Mouse (Mus musculus): Measurements from ENCODE around the gene Adgrl4.

The Adgrl4 gene

DNA sequence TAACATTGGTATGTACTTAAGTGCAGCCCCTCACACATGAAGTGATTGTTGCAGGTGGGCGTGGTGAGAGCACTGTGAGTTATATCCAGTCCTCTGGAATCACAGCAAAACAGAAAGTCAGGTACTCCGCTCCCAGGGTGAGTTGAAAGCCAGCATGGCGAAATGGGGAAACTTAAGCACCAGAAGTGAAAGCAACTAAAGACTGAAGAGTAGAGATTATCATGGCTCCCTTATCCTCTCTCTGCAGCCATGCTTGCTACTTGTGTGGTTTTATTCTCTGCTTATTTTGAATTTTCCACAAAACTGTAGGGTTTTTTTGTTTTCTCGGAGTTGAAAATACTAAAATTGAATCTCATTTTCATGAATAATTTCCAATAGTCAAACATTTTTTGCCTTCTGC is 51.2 kb downstream of the Adgrl4 start:
- in situ Hi-C loops (cut with MboI) = no loop called here

DNA sequence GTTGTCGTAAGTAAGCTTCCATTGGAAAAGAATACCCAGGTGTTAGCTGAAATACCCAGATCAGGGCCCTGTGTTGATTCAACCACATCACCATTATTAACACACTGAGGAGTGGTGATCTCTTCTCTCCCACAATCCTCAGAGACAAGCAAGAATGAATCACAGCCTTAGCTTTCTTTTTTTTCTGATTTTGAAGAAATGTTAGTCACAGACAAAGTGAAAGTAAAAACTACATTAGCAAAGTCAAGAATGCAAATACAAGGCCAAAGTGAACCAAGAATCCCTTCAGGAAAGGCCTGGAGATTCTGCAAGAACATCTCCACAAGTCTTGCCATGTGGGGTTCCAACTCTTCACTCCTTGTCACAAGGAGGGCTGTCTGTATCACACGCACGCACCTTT is 67.9 kb downstream of the Adgrl4 start:
- in situ Hi-C loops (cut with MboI) = no loop called here

DNA sequence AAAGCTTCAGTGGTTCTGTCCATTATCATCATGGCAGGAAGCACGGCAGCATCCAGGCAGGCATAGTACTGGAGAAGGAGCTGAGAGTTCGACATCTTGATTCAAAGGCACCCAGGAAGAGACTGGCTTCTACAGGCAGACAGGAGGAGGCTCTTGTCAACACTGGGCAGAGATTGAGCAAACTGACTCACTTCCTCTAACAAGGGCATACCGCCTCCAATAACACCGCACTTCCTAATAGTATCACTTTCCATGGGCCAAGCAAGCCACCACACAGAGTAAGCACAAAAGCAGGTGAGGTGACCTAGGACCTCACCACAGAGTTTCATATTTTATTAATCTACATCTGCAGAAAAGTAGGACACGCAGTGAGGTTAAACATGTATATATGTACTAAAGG is 73.5 kb downstream of the Adgrl4 start:
- in situ Hi-C loops (cut with MboI) = no loop called here

- in situ Hi-C loops (cut with MboI) = no loop called here
Measured at GRCm38 (mm10) chr3:151547182-151547581, 109.5 kb downstream of the Adgrl4 start.

DNA sequence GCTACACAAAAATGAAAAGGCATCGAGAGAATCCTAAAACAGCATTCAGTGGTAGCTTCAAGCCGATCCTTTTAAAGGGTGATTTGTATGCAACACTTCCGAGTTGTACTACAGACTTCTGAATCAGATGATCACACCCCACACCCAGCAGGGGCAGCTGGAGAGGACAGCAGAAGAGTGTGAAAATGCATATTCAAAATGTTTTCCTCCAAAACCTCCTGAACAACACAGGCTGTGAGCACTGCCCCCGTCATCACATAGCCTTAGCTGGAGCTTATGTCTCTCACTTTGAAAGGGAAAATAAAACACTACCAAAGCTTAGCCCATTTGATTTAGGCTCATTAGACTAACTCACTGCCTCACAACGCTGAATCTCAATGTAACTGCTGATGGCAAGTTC is 113.3 kb downstream of the Adgrl4 start:
- in situ Hi-C loops (cut with MboI) = no loop called here

GRCm38 (mm10) chr3:151556635-151557034 is 118.9 kb downstream of the Adgrl4 start:
- in situ Hi-C loops (cut with MboI) = no loop called here

GRCm38 (mm10) chr3:151557125-151557524 is 119.4 kb downstream of the Adgrl4 start:
- in situ Hi-C loops (cut with MboI) = no loop called here

GRCm38 (mm10) chr3:151557607-151558006 is 119.9 kb downstream of the Adgrl4 start:
- in situ Hi-C loops (cut with MboI) = no loop called here

- in situ Hi-C loops (cut with MboI) = no loop called here
Measured at GRCm38 (mm10) chr3:151558374-151558773, 120.7 kb downstream of the Adgrl4 start.

DNA sequence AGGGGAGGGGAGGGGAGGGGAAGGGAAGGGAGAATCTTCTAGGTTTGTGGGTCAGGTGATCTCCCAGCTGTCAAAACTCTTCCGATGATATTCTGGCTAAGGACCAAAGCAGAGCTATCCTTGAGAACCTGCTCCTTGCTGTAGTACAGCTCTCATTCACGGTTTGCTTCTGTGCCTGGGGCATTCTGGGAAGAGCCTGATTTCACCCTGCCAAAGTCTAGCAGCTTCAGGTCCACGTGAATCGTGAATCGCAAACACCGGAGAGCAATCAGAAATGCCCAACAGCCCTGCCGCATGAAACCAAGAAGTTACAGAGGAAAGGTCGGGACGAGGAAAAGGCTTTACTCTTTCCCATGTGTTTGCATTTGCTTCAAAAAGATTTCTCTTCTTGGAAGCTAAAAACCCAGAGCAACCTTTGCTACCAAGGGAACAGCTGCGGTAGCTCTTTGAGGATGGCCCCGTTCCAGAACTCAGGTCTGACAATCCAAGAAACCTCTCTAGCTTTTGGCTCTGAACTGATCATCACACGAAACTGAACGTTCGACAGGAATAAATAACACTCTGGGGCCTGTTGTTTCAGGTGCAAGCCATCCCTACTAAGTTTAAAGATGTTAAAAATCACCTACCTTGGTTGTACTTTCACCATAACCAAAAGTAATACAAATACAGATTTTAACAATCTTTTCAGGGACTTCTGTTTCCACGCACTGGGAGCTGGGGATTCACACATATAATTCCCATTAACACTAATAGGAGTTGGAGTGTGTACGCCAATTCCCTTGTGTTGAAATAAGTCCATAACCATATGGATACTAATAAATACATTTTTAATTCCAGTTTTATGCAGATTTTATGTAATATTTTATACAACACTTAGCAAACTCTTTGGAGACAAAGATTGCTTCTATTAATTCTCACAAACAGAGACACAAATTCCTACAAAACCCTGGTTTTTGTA is 128.3 kb downstream of the Adgrl4 start:
- in situ Hi-C loops (cut with MboI) = no loop called here

DNA sequence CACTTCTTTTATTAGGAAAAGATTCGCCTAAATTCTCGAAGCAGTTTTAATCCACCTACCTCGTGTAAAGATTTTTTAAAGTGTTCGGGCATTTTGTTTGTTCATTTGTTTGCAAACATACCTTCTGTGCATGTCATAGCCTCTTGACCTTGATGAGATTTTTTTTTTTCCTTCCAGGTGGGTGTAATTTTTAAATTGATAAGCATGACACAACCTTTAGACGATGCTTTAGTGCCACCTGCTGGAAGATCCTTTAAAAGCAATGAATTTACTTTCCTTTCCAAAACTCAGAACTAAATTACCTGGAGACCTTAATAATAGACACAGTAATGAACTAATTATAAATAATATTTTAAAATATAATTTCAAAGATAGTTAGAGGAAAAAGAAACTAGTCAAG is 128.9 kb downstream of the Adgrl4 start:
- in situ Hi-C loops (cut with MboI) = no loop called here

DNA sequence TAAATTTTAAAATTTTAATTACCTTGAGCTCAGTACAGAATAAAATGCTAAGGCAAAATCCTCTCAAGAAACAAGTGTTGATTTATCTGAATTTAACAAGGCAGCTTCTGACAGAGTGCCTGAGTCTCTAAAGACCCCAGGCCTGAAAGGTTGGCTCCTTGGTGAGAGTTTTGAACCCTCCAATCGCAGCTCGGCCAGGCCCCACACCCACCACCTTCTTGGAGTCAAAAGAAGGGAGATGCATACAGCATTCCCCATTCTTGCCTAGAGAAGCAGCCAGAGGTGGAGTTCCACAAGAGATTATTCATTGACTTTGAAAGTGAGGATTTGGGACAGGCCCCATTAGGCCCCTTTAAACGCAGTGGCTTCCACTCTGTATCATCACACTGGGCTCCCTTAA is 129.9 kb downstream of the Adgrl4 start:
- in situ Hi-C loops (cut with MboI) = no loop called here

DNA sequence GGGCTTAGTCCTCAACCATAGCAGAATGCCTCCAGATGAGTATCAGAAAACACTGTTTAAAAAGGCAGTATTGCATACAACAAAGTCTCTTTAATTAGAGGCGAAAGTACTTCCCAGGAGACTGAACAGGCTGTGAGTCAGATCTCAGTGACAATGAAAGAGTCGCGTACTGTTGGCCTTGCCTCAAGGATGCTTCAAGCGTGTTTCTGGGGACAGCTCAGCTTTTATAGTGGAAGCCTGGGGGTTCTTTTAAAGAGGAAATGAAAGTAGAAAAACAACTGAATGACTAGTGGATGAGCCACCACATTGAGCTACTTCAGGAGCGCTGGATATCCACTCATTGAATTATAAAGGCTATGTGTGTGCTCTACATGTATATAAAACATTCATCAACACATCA is 134.4 kb downstream of the Adgrl4 start:
- in situ Hi-C loops (cut with MboI) = no loop called here

DNA sequence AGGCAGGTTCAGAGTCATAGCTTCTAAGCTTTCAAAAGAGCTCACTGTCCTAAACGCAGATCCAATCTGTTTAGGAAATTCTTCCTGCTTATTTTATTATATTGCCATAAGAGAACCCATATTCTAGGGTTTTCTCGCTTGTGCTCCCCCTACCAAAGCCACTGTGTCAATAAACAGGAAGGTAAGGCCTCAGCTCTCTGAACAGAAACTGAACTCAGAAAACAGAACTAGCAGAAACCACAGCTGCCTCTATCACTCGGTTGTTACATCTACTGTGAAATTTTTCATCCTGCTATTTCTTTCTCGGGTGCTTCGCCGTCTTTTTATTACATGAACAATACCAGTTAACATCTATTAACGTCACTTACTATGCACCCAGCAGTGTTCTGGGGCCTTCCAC is 137.6 kb downstream of the Adgrl4 start:
- in situ Hi-C loops (cut with MboI) = no loop called here

GRCm38 (mm10) chr3:151576155-151576554 is 138.5 kb downstream of the Adgrl4 start:
- in situ Hi-C loops (cut with MboI) = no loop called here

- in situ Hi-C loops (cut with MboI) = no loop called here
Measured at GRCm38 (mm10) chr3:151591904-151592303, 154.2 kb downstream of the Adgrl4 start.
